Mouse (Mus musculus): ENCODE results near the gene Mnat1. TPM values are rescaled to one million over a fixed set of nuclear protein-coding genes. Genes with fewer than 3 reads are reported as not detected.
"Not testable (repeated sequence)": the region's sequence is repeated elsewhere in the genome, so short reads cannot be mapped to it uniquely, and the experiment has no call there.

Gene Mnat1
- polyA plus RNA-seq, 1 experiment from 2014 or later: 7.1 TPM

GRCm38 (mm10) chr12:73112326-73113087, 11.0 kb upstream of the Mnat1 start:
- no peaks in the 10 kb centered on the region for H3K36me3 ChIP-seq (ENCODE audit: control insufficient read depth, insufficient read depth)
- H3K4me2 ChIP-seq (ENCODE audit: low read depth, low read length): peak overlapping the region; percentile 74
- under 1% methylated on average over 58 of the region's 71 CpGs for WGBS (ENCODE audit: insufficient replicate concordance)
- H3K27me3 ChIP-seq (ENCODE audit: control insufficient read depth, insufficient read depth, low read depth, low read length): peaks cover 68% of the 10 kb centered on the region
- peak overlapping the region; percentile 54 for H3K4me3 ChIP-seq (ENCODE audit: low read depth, low read length)
- H3K9ac ChIP-seq (ENCODE audit: low read depth, low read length): no peak overlapping the region
- H3K27ac ChIP-seq (ENCODE audit: low read length): no peak overlapping the region
- H3K9me3 ChIP-seq (replicated peaks; ENCODE audit: control insufficient read depth, low read length): no peaks in the 10 kb centered on the region
- no peak for ATAC-seq (ENCODE audit: low read depth)
- no peaks in the 10 kb centered on the region; the same call in none of the 2 replicates for H3K4me1 ChIP-seq (ENCODE audit: control insufficient read depth, low read depth, low read length)

GRCm38 (mm10) chr12:73113196-73113595, 10.3 kb upstream of the Mnat1 start, which contains the start of gene Six4:
TSS of gene Six4 (minus strand) at chr12:73113456.
- no peak within 1 kb of the TSS for H3K9ac ChIP-seq (ENCODE audit: low read depth, low read length)
- ATAC-seq (ENCODE audit: low read depth): peak; percentile 74; the same call in 1 of the 2 replicates
- peak within 1 kb of the TSS; percentile 74 for H3K4me2 ChIP-seq (ENCODE audit: low read depth, low read length)
- H3K4me1 ChIP-seq (ENCODE audit: control insufficient read depth, low read depth, low read length): no peaks in the 10 kb centered on the region; the same call in none of the 2 replicates
- H3K27me3 ChIP-seq (ENCODE audit: control insufficient read depth, insufficient read depth, low read depth, low read length): peaks cover 68% of the 10 kb centered on the region
- under 1% methylated on average over 20 of the region's 20 CpGs for WGBS (ENCODE audit: insufficient replicate concordance)
- H3K36me3 ChIP-seq (ENCODE audit: control insufficient read depth, insufficient read depth): no peaks in the 10 kb centered on the region
- no peaks in the 10 kb centered on the region for H3K9me3 ChIP-seq (replicated peaks; ENCODE audit: control insufficient read depth, low read length)
- no peak within 1 kb of the TSS for H3K27ac ChIP-seq (ENCODE audit: low read length)
- peak within 1 kb of the TSS; percentile 54 for H3K4me3 ChIP-seq (ENCODE audit: low read depth, low read length)

GRCm38 (mm10) chr12:73125250-73125649, 1.7 kb downstream of the Mnat1 start:
- 66% methylated on average over 4 of the region's 4 CpGs for WGBS (ENCODE audit: insufficient replicate concordance)
- no peak overlapping the region for H3K4me2 ChIP-seq (ENCODE audit: low read depth, low read length)
- ATAC-seq (ENCODE audit: low read depth): no peak

DNA sequence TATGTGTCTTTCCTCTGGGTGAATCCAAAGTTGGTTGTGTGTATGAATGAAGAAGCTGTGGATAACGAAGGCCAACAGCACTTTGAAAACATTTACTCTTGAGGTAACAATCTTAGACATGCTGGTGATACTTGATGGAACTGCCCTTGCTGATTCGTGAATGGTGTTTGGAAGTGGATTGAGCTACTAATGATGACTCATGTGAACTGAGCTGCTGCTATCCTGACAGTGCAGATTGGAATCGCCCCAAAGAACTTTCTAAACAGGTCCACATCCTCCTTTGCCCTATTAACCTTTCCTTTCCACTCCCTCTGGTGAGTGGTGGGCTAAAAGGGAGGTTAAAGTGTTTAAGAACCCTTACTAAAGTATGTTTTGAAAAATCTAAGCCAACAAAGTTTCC, 17.2 kb downstream of the Mnat1 start:
- H3K36me3 ChIP-seq (ENCODE audit: control insufficient read depth, insufficient read depth): no peaks in the 10 kb centered on the region
- no peak overlapping the region for H3K4me2 ChIP-seq (ENCODE audit: low read depth, low read length)
- H3K27ac ChIP-seq (ENCODE audit: low read length): no peak overlapping the region
- no peak overlapping the region for H3K9ac ChIP-seq (ENCODE audit: low read depth, low read length)
- no peaks in the 10 kb centered on the region for H3K9me3 ChIP-seq (replicated peaks; ENCODE audit: control insufficient read depth, low read length)
- H3K4me3 ChIP-seq (ENCODE audit: low read depth, low read length): no peak overlapping the region
- no peaks in the 10 kb centered on the region for H3K27me3 ChIP-seq (ENCODE audit: control insufficient read depth, insufficient read depth, low read depth, low read length)
- WGBS (ENCODE audit: insufficient replicate concordance): 59% methylated on average over 3 of the region's 3 CpGs
- ATAC-seq (ENCODE audit: low read depth): 0 out of 2 replicates have a peak, but pooled peaks have one; percentile 37
- no peaks in the 10 kb centered on the region for H3K4me1 ChIP-seq (ENCODE audit: control insufficient read depth, low read depth, low read length)

More at GRCm38 (mm10) chr12:73125250-73125649, 1.7 kb downstream of the Mnat1 start:
- Histone ChIP-seq H3K27ac (ENCODE audit: low read length) (no peak overlapping the region), H3K4me1 (ENCODE audit: control insufficient read depth, low read depth, low read length) (peaks cover 4% of the 10 kb centered on the region), H3K9ac (ENCODE audit: low read depth, low read length) (no peak overlapping the region), H3K4me3 (ENCODE audit: low read depth, low read length) (no peak overlapping the region), H3K36me3 (ENCODE audit: control insufficient read depth, insufficient read depth) (no peaks in the 10 kb centered on the region), H3K9me3 (replicated peaks; ENCODE audit: control insufficient read depth, low read length) (no peaks in the 10 kb centered on the region), H3K27me3 (ENCODE audit: control insufficient read depth, insufficient read depth, low read depth, low read length) (no peaks in the 10 kb centered on the region)

- Histone ChIP-seq H3K4me3 (ENCODE audit: low read depth, low read length) (no peak overlapping the region), H3K9ac (ENCODE audit: low read depth, low read length) (no peak overlapping the region)
Measured at GRCm38 (mm10) chr12:73147236-73147635, 23.7 kb downstream of the Mnat1 start.

GRCm38 (mm10) chr12:73151038-73151437, 27.5 kb downstream of the Mnat1 start:
- ATAC-seq (ENCODE audit: low read depth); H3K9ac ChIP-seq (ENCODE audit: low read depth, low read length); H3K4me1 ChIP-seq (ENCODE audit: control insufficient read depth, low read depth, low read length); H3K4me2 ChIP-seq (ENCODE audit: low read depth, low read length); H3K36me3 ChIP-seq (ENCODE audit: control insufficient read depth, insufficient read depth); H3K27me3 ChIP-seq (ENCODE audit: control insufficient read depth, insufficient read depth, low read depth, low read length); H3K4me3 ChIP-seq (ENCODE audit: low read depth, low read length); H3K27ac ChIP-seq (ENCODE audit: low read length); H3K9me3 ChIP-seq (replicated peaks; ENCODE audit: control insufficient read depth, low read length): not testable (repeated sequence)
- WGBS (ENCODE audit: insufficient replicate concordance): 55% methylated on average over 5 of the region's 5 CpGs

More at GRCm38 (mm10) chr12:73147236-73147635, 23.7 kb downstream of the Mnat1 start:
- Histone ChIP-seq H3K36me3 (ENCODE audit: control insufficient read depth, insufficient read depth) (no peaks in the 10 kb centered on the region), H3K4me1 (ENCODE audit: control insufficient read depth, low read depth, low read length) (no peaks in the 10 kb centered on the region), H3K27me3 (ENCODE audit: control insufficient read depth, insufficient read depth, low read depth, low read length) (no peaks in the 10 kb centered on the region), H3K9me3 (replicated peaks; ENCODE audit: control insufficient read depth, low read length) (no peaks in the 10 kb centered on the region), H3K27ac (ENCODE audit: low read length) (no peak overlapping the region), H3K4me2 (ENCODE audit: low read depth, low read length) (no peak overlapping the region)
- WGBS (ENCODE audit: insufficient replicate concordance): 61% methylated on average over 3 of the region's 3 CpGs
- no peak for ATAC-seq (ENCODE audit: low read depth)

GRCm38 (mm10) chr12:73154150-73154549, 30.6 kb downstream of the Mnat1 start:
- no peak overlapping the region for H3K4me3 ChIP-seq (ENCODE audit: low read depth, low read length)
- H3K4me2 ChIP-seq (ENCODE audit: low read depth, low read length): no peak overlapping the region
- ATAC-seq (ENCODE audit: low read depth): no peak
- H3K27ac ChIP-seq (ENCODE audit: low read length): no peak overlapping the region
- no peaks in the 10 kb centered on the region for H3K27me3 ChIP-seq (ENCODE audit: control insufficient read depth, insufficient read depth, low read depth, low read length)
- H3K9me3 ChIP-seq (replicated peaks; ENCODE audit: control insufficient read depth, low read length): no peaks in the 10 kb centered on the region
- no peaks in the 10 kb centered on the region for H3K4me1 ChIP-seq (ENCODE audit: control insufficient read depth, low read depth, low read length)
- no peak overlapping the region for H3K9ac ChIP-seq (ENCODE audit: low read depth, low read length)
- no peaks in the 10 kb centered on the region for H3K36me3 ChIP-seq (ENCODE audit: control insufficient read depth, insufficient read depth)
- 68% methylated on average over 4 of the region's 4 CpGs for WGBS (ENCODE audit: insufficient replicate concordance)

DNA sequence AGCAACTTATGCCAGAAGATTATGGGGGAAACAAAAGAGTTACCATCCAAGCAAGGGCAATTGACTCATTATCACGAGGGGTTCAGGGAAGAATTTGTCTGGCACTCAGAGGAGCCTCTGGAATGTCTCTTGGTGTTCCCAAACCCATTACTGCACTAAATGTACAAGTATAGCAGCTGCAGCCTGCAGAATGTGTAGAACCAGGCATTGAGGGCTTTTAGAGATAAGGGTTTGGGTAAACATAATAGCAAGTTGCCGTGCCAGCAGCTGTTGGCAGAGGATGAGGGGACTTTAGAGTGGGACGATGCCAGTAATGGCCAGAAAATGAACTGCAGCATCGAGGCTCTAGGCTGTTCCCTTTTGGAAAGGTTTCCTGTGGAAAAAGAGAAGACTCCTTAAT, 36.8 kb downstream of the Mnat1 start:
- 55% methylated on average over 4 of the region's 4 CpGs for WGBS (ENCODE audit: insufficient replicate concordance)
- Histone ChIP-seq H3K9ac (ENCODE audit: low read depth, low read length) (no peak overlapping the region), H3K9me3 (replicated peaks; ENCODE audit: control insufficient read depth, low read length) (no peaks in the 10 kb centered on the region), H3K4me1 (ENCODE audit: control insufficient read depth, low read depth, low read length) (no peaks in the 10 kb centered on the region), H3K4me2 (ENCODE audit: low read depth, low read length) (no peak overlapping the region), H3K27me3 (ENCODE audit: control insufficient read depth, insufficient read depth, low read depth, low read length) (no peaks in the 10 kb centered on the region), H3K27ac (ENCODE audit: low read length) (no peak overlapping the region), H3K4me3 (ENCODE audit: low read depth, low read length) (no peak overlapping the region), H3K36me3 (ENCODE audit: control insufficient read depth, insufficient read depth) (no peaks in the 10 kb centered on the region)
- no peak for ATAC-seq (ENCODE audit: low read depth)

DNA sequence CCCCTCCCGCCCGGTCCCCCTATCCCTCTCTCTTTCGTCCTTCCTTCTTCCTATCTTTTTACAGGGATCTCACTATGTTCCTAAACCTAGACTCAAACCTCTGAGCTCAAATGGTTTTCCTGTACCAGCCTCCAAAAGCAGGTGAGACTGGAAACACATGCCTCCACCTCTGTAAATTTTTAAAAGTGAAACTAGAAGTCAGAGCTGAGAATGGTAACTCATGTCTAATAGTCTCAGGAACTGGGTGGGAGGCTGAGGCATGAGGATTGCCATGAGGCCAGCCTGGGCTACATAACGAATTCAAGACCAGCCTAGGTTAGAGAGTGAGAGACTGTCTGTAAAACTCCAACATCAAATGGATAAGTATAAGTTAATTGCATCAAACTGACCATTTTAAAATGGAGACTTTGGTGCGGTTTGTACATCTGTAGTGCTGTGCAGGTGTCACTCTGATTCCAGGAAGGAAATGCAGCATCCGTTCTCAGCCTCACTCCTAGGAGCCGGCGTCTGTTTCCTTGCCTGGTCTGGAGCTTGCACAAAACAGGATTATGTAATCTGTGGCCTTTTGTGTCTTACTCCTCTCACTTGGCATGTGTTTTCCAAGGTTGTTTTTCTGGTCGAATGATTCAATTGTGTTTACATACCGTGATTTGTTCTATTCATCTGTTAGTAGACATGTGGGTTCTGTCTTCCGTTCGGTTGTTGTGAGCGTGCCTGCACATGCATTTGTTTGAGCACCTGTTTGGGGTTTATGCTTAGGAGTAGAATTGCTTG, 39.1 kb downstream of the Mnat1 start:
- H3K27me3 ChIP-seq (ENCODE audit: control insufficient read depth, insufficient read depth, low read depth, low read length): no peaks in the 10 kb centered on the region
- no peaks in the 10 kb centered on the region for H3K36me3 ChIP-seq (ENCODE audit: control insufficient read depth, insufficient read depth)
- no peak overlapping the region for H3K9ac ChIP-seq (ENCODE audit: low read depth, low read length)
- H3K4me2 ChIP-seq (ENCODE audit: low read depth, low read length): no peak overlapping the region
- H3K27ac ChIP-seq (ENCODE audit: low read length): no peak overlapping the region
- H3K9me3 ChIP-seq (replicated peaks; ENCODE audit: control insufficient read depth, low read length): no peaks in the 10 kb centered on the region; the same call in 1 of the 2 replicates
- H3K4me3 ChIP-seq (ENCODE audit: low read depth, low read length): no peak overlapping the region
- no peak for ATAC-seq (ENCODE audit: low read depth)
- WGBS (ENCODE audit: insufficient replicate concordance): 63% methylated on average over 13 of the region's 13 CpGs
- H3K4me1 ChIP-seq (ENCODE audit: control insufficient read depth, low read depth, low read length): no peaks in the 10 kb centered on the region

Data from liver, embryonic 16.5 days (tissue).